Mouse (Mus musculus): ENCODE measurements around the gene Zbtb11.

The Zbtb11 gene

GRCm38 (mm10) chr16:55969147-55969546 lies 4.5 kb upstream of the Zbtb11 start:
- DNase-seq (ENCODE audit: low read depth, low spot score), result no peak

- no peak for DNase-seq (ENCODE audit: low read depth, low spot score)
These were observed 3.3 kb upstream of the Zbtb11 start for GRCm38 (mm10) chr16:55970416-55970815.

- DNase-seq (ENCODE audit: low read depth, low spot score), result no peak
These were observed 1.7 kb upstream of the Zbtb11 start for GRCm38 (mm10) chr16:55971735-55972615.

- no peak for DNase-seq (ENCODE audit: low read depth, low spot score)
These were observed 969 bp upstream of the Zbtb11 start for GRCm38 (mm10) chr16:55972626-55973201.

GRCm38 (mm10) chr16:55974256-55974902 lies 696 bp downstream of the Zbtb11 start:
- DNase-seq (ENCODE audit: low read depth, low spot score), result peak; percentile 75

- DNase-seq (ENCODE audit: low read depth, low spot score), result peak; percentile 51
These were observed 1.2 kb downstream of the Zbtb11 start for GRCm38 (mm10) chr16:55974903-55975285.

GRCm38 (mm10) chr16:55986001-55986400 lies 12.3 kb downstream of the Zbtb11 start:
- no peak for DNase-seq (ENCODE audit: low read depth, low spot score)

- no peak for DNase-seq (ENCODE audit: low read depth, low spot score)
These were observed 16.6 kb downstream of the Zbtb11 start for GRCm38 (mm10) chr16:55990311-55990710.

- no peak for DNase-seq (ENCODE audit: low read depth, low spot score)
These were observed 20.6 kb downstream of the Zbtb11 start for GRCm38 (mm10) chr16:55994235-55994634.

- no peak for DNase-seq (ENCODE audit: low read depth, low spot score)
These were observed 33.1 kb downstream of the Zbtb11 start for GRCm38 (mm10) chr16:56006798-56007197.

GRCm38 (mm10) chr16:56008862-56009261 lies 35.2 kb downstream of the Zbtb11 start:
- no peak for DNase-seq (ENCODE audit: low read depth, low spot score)

- DNase-seq (ENCODE audit: low read depth, low spot score), result no peak
These were observed 39.4 kb downstream of the Zbtb11 start for GRCm38 (mm10) chr16:56012789-56013743.

GRCm38 (mm10) chr16:56014076-56014475 lies 40.4 kb downstream of the Zbtb11 start:
- no peak for DNase-seq (ENCODE audit: low read depth, low spot score)

GRCm38 (mm10) chr16:56019660-56020059 lies 46.0 kb downstream of the Zbtb11 start:
- no peak for DNase-seq (ENCODE audit: low read depth, low spot score)

GRCm38 (mm10) chr16:56027854-56028629 lies 54.4 kb downstream of the Zbtb11 start:
- no peak for DNase-seq (ENCODE audit: low read depth, low spot score)

GRCm38 (mm10) chr16:56028722-56029551 lies 55.3 kb downstream of the Zbtb11 start:
- peak; percentile 49 for DNase-seq (ENCODE audit: low read depth, low spot score)

GRCm38 (mm10) chr16:56029661-56030082 lies 56.0 kb downstream of the Zbtb11 start, which contains the start of gene Pcnp:
Gene Pcnp, minus strand, starts transcription at chr16:56029739.
- DNase-seq (ENCODE audit: low read depth, low spot score), result peak; percentile 97

- DNase-seq (ENCODE audit: low read depth, low spot score), result no peak
These were observed 60.9 kb downstream of the Zbtb11 start for GRCm38 (mm10) chr16:56034566-56034965.

- no peak for DNase-seq (ENCODE audit: low read depth, low spot score)
These were observed 62.8 kb downstream of the Zbtb11 start for GRCm38 (mm10) chr16:56036501-56036900.
